Mouse (Mus musculus) gastrocnemius, adult 8-10 months (tissue): ENCODE measurements around the gene Kcnq5. TPM values are rescaled to one million over a fixed set of nuclear protein-coding genes. Genes with fewer than 3 reads are reported as not detected.
"Not testable (repeated sequence)": the region's sequence is repeated elsewhere in the genome, so short reads cannot be mapped to it uniquely, and the experiment has no call there.

ENCODE experiments used
- DNase-seq, 2 experiments: peaks; one replicate each; pipeline ENCODE4 v3.0.0; 2022; ENCODE audit warnings: low spot score in 2 of 2
- total RNA-seq, 4 experiments: library from RNA; stranded (reverse); gene quantifications; 2 replicates each; pipeline ENCODE4 v1.2.4; 2022

Kcnq5 gene
- total RNA-seq, 4 experiments from 2014 or later, result 12.2 to 28.9 (median 19.8) TPM

DNA sequence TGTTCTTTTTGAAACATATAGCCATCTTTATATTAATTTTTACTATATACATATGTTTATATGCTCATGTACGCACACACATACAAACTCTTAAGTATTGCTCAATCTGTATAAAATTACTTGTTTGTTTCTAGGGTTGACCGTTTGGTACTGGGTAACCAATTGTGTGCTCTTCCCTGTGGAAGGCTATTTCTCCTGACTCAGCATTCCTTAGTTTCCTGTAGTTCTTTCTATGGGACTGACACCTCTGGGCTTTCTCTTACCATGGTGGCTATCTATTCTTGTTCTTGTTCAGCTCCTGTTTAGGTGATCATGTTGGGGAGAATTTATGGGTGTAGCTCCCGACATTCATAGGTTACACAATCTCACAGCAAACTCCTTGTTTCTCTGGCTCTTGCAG lies 473.1 kb downstream of the Kcnq5 start:
- no peak for DNase-seq

DNA sequence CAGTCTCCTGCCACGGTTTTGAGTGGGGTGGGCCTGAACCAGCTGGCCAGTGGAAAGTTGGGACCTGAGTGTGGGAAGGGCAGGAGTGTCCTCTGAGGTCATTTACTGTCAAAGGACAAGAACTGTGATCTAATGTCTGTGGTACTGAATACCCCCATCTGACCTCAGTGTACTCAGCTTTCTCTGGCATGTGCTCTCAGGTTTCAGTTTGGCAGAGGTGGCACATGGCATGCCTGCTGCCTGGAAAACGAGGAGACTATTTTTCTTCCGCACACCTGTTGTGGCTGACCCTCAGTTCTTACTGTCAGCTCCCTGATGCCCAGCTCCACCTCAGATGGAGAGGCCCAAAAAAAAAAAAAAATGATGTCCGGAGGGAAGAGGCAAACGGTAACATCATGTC lies 475.5 kb downstream of the Kcnq5 start:
- peak; percentile 12 to 45 for DNase-seq

DNA sequence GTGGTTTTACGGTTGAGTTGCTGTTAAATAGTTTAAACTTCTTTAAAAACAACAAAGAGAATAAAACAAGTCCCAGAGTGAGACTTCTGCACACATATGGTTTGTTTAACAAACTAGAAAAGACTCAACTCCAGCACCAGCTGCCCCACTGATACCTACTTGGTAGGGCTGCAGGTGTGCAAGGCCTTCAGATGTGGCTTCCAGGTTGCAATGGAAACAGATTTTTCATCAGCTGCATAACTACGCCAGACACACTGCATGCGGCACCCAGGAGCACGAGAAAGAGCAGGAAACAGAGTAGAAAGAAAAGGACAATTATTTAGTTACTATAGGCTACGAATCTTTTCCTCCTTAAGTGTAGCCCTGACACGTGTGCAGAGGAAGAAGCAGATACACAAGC lies 492.4 kb downstream of the Kcnq5 start:
- DNase-seq, result no peak

DNA sequence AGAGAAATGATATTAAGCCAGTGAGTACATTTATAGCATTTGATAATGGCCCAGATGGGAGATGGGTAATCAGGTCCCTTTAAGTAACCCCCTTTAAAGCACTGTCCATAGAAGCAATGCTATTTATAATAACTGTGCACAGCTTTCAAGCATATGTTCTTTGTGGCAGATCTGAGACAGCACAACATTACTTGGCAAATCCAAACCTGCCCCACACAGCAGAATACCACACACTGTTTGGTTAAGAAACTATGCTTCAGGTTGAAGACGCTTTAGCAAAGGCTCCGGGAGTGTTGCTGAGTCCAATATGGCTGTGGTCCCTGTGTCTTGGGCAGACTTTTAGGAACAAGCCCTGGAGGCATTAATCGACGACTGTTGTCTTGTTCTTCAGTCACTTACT lies 495.3 kb downstream of the Kcnq5 start:
- no peak for DNase-seq

DNA sequence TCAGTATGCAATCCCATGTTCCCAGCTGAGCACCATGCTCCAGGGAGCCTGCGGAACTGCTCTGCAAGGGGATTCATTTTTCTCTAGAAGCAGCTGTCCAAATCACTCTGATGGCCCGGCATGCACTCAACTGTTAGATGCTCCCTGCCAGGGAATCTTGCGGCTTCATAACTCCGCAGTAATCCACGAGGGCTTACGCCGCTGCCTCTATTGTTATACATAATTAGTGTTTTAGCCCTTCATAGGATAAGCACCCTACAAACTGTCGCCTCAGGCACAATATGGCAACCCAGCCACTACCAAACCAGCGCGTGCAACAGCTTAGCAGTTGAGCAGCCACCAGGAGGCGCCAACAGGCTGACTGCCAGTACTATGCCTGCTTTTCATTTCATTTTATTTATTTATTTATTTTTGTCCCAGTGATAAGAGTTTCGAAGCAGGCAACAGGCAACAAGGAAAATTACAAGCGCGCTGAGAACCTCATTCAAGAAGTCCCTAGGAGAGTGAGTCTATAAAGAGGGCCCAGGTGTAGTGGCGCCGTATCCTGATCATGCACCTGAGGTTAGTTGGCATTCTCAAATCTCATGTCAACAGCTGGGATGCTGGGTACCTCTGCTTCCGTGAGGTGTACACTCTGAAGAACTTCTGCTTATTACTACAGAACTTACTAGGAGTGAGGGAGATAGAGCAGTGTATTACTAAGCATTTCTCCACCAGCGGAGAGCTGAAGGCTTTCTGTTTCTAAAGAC lies 500.6 kb downstream of the Kcnq5 start:
- DNase-seq, result peak; percentile 10 to 22

DNA sequence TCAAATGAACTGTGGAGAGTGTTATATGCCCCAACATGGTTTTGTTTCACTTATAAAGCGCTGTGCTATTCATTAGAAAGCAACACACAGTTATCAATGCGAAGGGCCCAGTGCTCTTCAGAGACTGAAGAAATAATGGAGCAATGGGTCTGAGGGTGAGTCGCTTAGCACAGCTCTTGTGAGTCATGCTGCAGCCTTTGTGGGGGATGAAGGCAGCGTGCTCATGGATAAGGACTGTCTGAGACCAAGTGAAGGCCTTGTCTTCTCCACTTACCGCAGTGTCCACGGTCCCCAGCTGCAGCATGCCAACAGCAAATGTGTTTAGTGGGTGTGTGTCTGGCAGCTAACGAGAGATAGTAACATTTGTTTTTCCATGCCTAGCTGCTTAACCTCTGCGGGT lies 503.2 kb downstream of the Kcnq5 start:
- no peak for DNase-seq

DNA sequence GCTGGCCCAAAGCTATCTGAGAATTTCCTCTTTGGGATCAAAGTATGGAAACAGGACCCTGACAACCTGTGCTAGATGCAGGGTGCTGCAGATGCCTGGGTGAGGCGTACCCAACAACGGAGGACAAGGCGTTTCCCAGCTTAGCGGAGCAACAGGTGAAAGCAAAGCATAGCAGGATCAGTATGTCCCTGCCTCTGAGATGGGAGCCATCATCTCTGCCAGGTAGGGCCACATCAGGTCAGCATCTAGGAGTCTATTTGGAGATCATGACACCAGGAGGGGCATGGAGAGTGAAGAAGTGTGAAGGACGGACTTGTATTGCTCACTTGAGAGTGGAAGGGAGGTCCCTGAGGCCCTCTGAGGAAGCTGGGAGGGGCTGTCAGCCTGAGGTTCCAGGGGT lies 505.8 kb downstream of the Kcnq5 start:
- DNase-seq, result peak; percentile 20 to 24

DNA sequence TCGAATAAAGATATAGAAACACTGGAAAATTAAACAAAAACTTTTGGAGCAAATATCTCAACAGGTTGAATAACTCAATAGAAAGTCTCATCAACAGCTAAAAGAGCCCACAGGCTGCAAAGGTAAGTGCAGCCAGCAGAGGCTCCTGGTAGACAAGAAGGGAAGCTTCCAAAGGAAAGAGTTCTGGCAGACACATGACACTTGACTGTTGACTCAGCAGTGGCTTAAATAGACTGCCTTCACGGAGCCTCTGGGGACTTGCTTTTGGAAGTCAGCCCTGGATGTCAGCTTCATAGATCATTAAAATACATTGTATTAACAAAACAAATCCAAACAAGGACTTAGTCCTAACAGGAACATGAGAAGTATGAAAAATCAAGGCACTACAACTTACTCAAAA lies 513.5 kb downstream of the Kcnq5 start:
- peak; percentile 47 to 61 for DNase-seq

DNA sequence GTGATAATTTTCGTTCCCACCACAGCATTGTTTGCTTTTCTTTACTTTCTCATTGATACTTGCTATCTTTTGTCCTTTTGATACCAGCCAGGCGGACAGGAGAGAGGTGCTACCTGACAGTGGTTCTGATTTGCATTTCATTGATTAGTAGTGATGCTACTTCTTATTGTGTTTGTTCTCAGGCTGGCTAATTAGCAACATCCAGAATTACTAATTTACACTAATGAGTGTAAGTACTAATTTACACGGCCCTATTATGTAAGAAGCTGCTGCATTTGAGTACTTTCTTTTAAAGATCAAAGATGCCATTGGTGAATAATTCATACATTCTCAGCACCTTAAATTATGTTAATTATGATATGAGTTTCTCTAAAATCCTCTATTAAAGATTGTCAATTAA lies 525.0 kb downstream of the Kcnq5 start:
- DNase-seq, result no peak

DNA sequence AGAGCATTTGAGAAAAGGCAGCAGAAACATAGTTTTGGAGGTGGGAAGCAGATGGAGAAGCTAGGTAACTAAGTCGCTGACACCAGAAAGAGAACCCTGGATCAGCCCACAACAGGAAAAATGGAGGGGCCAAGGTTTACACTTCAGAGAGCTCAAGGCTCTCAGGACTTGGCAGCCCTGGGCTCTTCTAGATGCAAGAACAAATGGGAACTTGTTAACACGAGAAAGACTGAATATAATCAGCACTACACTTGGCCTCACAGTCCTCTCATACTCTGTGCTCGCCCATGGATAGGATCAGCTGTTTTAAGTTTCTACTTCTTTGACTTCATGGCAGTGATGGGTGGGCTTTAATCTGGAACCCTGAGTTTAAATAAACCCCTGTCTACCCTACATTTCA lies 526.9 kb downstream of the Kcnq5 start:
- DNase-seq, result no peak

DNA sequence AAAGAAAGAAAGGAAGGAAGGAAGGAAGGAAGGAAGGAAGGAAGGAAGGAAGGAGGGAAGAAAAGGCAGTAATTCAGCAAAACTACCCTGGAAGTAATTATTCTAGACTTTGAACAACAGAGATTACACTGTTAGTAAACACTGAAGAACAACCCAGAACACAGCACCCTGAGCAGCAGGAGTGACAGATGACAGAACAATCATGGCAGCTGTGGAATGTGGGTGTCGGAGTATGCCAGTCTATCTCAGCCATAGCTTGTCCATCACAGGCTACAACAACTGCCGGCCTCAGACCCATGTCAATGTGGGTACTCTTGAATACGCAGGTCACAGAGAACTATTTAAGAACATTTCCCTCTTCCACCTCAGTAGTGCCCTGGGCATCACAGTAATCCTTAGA lies 530.1 kb downstream of the Kcnq5 start:
- DNase-seq, result no peak

DNA sequence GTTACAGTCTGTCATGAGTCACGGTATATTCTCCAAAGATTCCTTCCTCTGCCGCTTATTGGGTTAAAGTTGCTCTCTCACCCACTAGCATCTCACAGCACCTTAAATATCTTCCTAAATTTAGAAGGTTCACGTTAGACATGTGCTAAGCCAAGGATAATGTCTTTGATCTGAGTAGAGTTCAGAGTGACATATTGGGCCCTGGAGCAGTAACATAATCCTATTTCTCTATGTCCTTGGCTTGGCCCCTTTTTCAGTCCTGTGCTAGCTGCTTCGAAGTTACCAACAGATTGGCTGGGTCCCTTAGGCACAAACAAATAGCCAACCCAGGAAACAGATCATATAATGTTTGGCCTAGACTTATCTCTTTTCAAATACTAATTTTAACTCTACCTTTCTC lies 533.7 kb downstream of the Kcnq5 start:
- DNase-seq, result no peak

DNA sequence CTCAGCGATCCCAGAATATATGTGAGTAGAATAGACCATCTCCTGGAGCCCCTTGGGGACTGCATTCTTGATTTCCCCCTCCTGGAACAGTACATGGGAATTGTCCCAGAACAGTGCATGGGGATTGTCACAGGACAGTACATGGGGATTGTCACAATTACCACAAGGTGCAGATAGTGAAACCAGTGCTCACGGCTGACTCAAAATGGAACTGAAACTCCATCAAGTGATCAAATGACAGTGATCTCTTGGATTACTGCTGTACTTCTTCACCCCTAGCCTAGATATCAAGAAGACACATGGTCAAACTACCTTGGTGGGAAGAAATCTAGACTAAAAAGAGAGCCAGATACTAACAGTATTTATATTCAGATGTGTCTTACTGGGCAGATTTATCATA lies 536.1 kb downstream of the Kcnq5 start:
- DNase-seq, result no peak

DNA sequence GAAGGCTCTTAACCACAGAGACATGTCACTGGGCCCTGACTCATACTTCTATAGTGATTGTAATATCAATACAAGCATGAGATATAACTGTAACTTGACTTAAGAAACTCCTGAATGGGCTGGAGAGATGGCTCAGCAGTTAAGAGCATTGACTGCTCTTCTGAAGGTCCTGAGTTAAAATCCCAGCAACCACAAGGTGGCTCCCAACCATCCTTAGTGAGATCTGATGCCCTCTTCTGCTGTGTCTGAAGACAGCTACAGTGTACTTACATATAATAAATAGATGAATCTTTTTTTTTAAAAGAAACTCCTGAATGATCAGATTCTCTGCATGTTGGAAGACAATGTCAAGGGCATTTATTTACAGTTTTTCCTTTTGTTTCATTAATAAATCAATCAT lies 542.4 kb downstream of the Kcnq5 start:
- no peak for DNase-seq

DNA sequence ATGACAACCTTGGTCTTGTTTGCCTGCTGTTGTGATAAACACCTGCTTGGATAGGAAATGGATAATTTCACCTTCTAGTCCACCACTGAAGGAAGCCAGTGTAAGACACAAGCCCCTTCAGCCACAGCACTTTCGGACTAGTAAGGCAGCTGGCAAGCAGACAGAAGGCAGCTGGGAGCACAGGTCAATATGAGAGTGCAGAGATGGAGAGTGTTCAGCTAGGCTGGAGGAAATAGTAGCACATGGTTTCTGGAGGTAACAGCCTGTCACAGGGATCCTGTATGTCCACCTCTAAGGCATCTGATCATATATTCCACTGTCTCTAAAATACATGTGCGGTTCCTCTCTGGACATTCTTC lies 549.6 kb downstream of the Kcnq5 start:
- DNase-seq, result no peak

DNA sequence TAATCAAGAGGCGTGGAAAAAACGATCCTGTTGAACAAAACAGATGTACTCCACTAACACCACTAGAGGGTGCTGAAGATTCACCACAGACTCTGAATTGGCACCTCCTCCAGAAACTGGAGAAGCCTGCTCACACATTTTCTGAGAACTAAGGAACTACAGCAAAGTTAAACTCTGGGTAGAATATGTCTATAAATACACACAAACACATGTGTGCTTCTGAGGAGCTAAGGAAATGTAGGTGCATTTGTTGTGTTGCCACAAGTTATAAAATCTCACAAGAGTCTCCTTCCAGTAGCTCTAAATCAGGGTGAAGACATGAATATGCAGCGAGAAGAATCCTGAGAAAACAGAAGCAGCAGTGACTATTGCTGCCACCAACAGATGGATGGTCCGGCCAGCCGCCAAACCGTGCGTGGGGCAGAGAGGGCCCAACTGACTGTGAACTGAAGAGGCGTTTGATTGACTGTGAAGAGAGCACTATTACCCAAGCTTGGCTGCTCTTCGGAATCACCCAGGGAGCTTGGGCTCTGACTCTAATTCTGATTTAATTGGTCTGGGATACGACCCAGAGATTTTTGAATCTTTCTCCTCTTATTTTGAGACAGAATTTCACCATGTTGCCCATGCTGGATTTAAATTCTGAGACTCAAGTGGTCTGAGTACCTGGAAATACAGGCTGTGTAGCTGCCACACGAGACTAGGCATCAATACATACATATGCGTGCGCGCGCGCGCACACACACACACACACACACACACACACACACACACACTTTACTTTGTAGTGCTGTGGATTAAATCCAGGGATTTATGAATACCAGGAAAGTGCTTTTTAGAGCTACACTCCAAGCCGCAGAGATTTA lies 550.2 kb downstream of the Kcnq5 start:
- peak in 1 of 2 experiments; percentile 25 for DNase-seq

DNA sequence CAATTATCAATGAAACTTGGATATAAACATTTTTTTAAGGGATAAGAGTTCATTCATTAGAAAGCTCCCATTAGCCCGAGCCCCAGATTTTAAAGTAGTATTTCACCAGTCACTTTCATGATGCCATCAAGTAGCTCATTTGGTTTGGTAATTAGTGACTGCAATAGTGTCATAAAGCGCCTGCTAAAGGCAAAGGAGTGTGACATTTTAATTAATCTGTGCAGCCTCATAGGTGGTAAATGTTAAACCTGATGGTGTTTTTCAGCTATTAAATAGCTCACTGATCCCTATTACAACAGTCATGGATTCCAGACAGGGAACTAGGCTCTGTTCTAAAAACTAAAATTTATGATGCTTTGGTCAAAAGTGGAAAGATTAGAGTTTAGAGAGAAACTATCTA lies 554.5 kb downstream of the Kcnq5 start:
- no peak for DNase-seq

DNA sequence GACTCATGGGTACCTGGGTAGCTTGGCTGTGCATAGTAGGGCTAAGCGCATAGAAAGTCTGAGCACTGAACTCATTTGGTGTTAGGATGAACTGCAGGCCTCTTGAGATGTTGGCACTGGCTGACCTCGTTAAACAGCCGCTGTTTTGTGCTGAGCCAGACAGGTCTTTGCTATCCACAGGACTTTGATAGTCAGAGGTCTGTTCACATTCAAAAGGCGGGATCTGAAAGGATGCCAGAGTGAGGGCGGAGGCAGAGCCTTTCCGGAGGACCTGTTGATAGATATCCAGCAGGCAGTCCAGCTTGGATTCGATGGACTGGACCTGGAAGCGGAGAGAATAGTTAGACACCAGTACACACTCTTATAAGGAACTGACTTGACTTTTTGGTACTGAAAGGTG lies 558.9 kb downstream of the Kcnq5 start:
- no peak for DNase-seq

DNA sequence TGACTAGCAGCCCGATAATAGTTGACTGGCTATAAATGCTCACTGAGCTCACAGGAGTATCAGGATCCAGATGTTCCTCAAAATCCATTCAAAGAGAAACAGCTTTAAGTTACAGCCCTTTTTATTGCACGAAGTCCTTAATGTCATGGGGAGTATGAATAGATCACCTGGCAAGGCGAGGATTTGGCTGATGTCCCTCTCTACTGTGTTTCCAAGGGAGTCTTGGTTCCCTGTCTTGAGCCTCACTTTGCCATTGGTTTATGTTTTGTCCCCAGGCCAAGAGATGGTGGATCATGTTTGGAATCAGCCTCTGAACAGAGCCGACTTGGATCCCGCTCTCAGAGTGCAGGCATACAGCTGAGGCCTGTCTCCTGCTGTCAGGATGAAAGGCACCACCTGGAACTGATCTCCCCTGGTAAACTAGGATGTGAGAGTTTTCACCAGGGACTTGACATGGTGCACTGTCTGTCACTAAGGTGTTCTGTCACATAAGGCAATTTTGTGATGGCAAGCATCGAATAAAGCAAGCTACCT lies 570.5 kb downstream of the Kcnq5 start:
- DNase-seq, result no peak

DNA sequence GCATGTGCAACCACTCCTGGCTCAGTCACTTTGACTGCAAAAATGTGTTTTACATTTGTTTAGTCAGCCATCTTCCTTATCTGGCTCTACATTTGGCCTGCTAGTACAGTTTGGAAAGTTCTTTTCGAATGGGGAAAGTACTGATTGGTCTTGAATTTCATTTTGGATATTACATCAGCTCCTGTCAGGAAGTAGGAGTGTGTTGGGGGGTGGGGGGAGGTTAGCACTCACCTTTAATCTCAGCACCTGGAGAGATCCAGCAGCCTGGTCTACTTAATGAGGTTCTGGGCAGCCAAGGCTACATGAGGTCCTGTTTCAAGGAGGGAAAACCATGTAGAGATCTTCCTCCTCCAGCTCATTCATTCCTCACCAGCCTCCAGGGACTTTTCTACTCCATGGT lies 578.5 kb downstream of the Kcnq5 start, which contains the start of gene Khdc1b:
Gene Khdc1b (plus strand): TSS at position 301 of the 400 bp plus-strand sequence.
- DNase-seq, result no peak

DNA sequence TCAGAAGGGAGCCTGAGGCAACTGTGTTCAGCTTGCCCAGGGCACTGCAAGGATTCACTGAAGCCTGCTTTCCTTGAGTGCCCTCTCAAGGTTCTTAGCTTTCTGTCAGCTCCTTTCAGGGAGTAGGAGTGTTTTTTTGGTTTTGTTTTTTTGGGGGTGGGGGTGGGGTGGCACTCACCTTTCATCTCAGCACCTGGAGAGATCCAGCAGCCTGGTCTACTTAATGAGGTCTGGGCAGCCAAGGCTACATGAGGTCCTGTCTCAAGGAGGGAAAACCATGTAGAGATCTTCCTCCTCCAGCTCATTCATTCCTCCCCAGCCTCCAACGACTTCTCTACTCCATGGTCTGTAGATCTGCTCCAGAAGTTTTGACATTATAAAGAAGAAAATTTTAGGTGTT lies 593.7 kb downstream of the Kcnq5 start, which contains the start of gene Khdc1c:
Gene Khdc1c (plus strand): TSS at position 301 of the 400 bp plus-strand sequence.
- DNase-seq, result not testable (repeated sequence)

DNA sequence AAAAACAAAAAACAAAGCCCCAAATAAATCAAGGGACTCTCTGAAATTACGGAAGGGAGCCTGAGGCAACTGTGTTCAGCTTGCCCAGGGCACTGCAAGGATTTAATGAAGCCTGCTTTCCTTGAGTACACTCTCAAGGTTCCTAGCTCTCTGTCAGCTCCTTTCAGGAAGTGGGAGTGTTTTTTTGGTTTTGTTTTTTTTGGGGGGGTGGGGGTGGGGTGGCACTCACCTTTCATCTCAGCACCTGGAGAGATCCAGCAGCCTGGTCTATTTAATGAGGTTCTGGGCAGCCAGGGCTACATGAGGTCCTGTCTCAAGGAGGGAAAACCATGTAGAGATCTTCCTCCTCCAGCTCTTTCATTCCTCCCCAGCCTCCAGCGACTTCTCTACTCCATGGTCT lies 612.4 kb downstream of the Kcnq5 start, which contains the start of gene Khdc1a:
Gene Khdc1a (plus strand): TSS at position 301 of the 400 bp plus-strand sequence.
- DNase-seq, result no peak
